Mouse (Mus musculus) cerebellum, adult 2 months (tissue): ENCODE data around the gene Terb1.

Experiments
- CTCF ChIP-seq: fragments of 200-500 bp; IDR thresholded peaks from 2 replicates; pipeline ENCODE4 v1.5.1; 2011; ENCODE audit warnings: low read depth, mild to moderate bottlenecking, control low read depth, low read length, moderate library complexity, borderline replicate concordance; ENCODE audit not compliant: insufficient read depth
- POLR2A ChIP-seq: fragments of 200-500 bp; IDR thresholded peaks from 2 replicates; pipeline ENCODE4 v1.6.1; 2011; ENCODE audit warnings: low read length, control low read depth, borderline replicate concordance; ENCODE audit not compliant: insufficient read depth

GRCm38 (mm10) chr8:104540238-104540637, 30.5 kb upstream of the Terb1 start:
- TF ChIP-seq POLR2A = no peak
- TF ChIP-seq CTCF = no peak
